Mouse (Mus musculus) thymus, adult 2 months (tissue): ENCODE measurements around the gene Dars. TPM values are rescaled to one million over a fixed set of nuclear protein-coding genes. Genes with fewer than 3 reads are reported as not detected.

Source experiments
- DNase-seq: peaks from one replicate; pipeline ENCODE4 v3.0.0; 2021
- H3K27ac ChIP-seq: fragments of 200-500 bp; 2 replicates; pipeline ENCODE4 v1.5.1; 2012; ENCODE audit warnings: low read length, control low read depth; ENCODE audit not compliant: control insufficient read depth, insufficient read depth
- H3K27me3 ChIP-seq: fragments of 200-500 bp; 2 replicates; pipeline ENCODE4 v1.6.1; 2012; ENCODE audit warnings: mild to moderate bottlenecking, low read length, moderate library complexity, mixed read lengths; ENCODE audit not compliant: control insufficient read depth, insufficient read depth
- H3K36me3 ChIP-seq: fragments of 200-500 bp; 2 replicates; pipeline ENCODE4 v1.6.1; 2012; ENCODE audit warnings: mild to moderate bottlenecking, low read length, moderate library complexity; ENCODE audit not compliant: control insufficient read depth, insufficient read depth
- H3K4me1 ChIP-seq: fragments of 200-500 bp; replicated peaks from 2 replicates; pipeline ENCODE4 v1.6.1; 2012; ENCODE audit warnings: low read length; ENCODE audit not compliant: control insufficient read depth, insufficient read depth
- H3K4me3 ChIP-seq: fragments of 200-500 bp; 2 replicates; pipeline ENCODE4 v1.5.1; 2012; ENCODE audit warnings: mild to moderate bottlenecking, low read length, control low read depth, moderate library complexity; ENCODE audit not compliant: control insufficient read depth, insufficient read depth
- CTCF ChIP-seq: fragments of 200-500 bp; IDR thresholded peaks from 2 replicates; pipeline ENCODE4 v1.5.1; 2012; ENCODE audit warnings: mild to moderate bottlenecking, control low read depth, low read length, moderate library complexity, borderline replicate concordance; ENCODE audit not compliant: control insufficient read depth, poor library complexity, insufficient read depth; ENCODE audit errors: extremely low read depth
- POLR2A ChIP-seq: fragments of 200-500 bp; IDR thresholded peaks from 2 replicates; pipeline ENCODE4 v1.6.1; 2012; ENCODE audit warnings: mild to moderate bottlenecking, low read length, control low read depth, moderate library complexity; ENCODE audit not compliant: control insufficient read depth, poor library complexity, insufficient read depth; ENCODE audit errors: extremely low read depth
- WGBS: fragments of 180-500 bp; shearing (Covaris S2); methylation state at CpG from one replicate; pipeline ENCODE4 v1.1.7; 2018; 5-methylcytosine and 5-hydroxymethylcytosine counted together
- polyA plus RNA-seq: library from polyadenylated mRNA; depleted of rRNA; stranded (reverse); fragments of >200 nt; gene quantifications from 2 replicates; pipeline ENCODE4 v1.2.3, GENCODE M21; 2012; rRNA removed

Dars gene
- 16.3 and 17.6 TPM in 2 replicates for polyA plus RNA-seq

DNA sequence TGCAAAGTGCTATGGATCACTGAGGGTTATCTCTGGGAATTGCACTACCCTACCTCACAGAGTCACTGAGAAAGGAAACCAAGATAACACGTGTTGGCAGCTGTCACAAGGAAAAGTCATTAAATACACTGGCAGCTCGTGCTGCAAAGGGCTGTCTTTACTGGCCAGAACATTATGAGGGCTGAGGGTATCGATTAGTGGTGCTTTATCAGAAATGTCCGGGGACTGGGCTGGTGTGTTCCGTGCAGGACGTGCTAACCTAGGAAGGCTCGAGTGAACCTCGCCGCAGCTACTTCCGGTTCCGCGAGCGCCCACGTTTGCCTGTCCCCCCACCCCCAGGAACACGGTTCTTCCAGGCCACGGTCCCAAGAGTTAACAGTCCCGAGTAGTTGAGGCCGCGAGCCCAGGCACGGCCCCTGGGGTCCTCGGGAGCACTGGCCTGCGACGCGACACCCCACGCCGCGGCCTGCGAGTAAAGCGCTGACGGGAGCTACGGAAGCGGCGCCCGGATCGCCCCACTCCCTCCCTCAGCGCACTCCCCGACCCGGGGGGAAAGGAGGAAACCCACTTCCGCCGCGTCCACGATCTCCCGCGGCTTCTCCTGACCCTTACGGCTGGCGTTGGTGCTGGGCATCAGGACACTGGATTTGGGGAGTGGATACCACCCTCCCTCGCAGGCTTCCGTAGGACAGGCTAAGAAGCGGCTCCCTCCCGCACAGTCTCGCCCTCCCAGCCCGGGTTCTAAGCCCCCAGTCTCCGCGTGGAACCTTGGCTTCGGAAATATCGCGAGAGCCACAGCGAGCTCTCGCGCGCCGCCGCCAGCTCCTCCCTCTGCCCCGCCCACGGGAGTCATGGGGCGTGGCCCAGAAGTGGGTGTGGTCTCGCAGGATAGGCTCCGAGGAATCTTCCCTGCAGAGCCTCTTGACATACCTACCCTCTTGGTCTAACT is at the start of gene Dars:
Gene Dars, minus strand, starts transcription at position 785 of the 949 bp plus-strand sequence.
- Histone ChIP-seq H3K27ac (peak within 1 kb of the TSS; percentile 73), H3K4me3 (peak within 1 kb of the TSS; percentile 85), H3K36me3 (0 out of 2 replicates have a peak, but pooled peaks cover 6% of the 10 kb centered on the region), H3K4me1 (0 out of 2 replicates have a peak, but pooled peaks cover 2% of the 10 kb centered on the region), H3K27me3 (no peaks in the 10 kb centered on the region)
- peak; percentile 95 for DNase-seq
- 0 out of 2 replicates have a peak, but pooled peaks have one; percentile 45 for TF ChIP-seq CTCF
- TF ChIP-seq POLR2A: peak; percentile 96
- WGBS: under 1% methylated on average over 67 of the region's 68 CpGs

DNA sequence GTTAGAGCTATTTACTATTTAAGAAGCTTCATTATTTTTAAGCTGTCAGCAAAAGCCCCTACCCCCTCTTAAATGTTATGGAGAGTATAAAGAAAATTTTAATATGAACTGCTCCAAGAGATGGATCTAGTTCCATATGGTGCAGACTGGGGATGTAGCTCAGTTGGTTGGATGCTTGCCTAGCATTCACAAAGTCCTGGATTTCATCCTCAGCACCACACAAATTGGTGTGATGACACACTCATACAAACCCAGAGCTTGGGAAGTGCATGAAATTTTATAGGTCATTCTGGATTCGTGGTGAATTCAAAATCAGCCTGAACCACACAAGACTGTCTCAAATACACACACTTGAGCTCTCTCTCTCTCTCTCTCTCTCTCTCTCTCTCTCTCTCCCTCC is 49.7 kb upstream of the Dars start:
- no peak overlapping the region for H3K27ac ChIP-seq
- no peaks in the 10 kb centered on the region; the same call in 1 of the 2 replicates for H3K4me1 ChIP-seq

DNA sequence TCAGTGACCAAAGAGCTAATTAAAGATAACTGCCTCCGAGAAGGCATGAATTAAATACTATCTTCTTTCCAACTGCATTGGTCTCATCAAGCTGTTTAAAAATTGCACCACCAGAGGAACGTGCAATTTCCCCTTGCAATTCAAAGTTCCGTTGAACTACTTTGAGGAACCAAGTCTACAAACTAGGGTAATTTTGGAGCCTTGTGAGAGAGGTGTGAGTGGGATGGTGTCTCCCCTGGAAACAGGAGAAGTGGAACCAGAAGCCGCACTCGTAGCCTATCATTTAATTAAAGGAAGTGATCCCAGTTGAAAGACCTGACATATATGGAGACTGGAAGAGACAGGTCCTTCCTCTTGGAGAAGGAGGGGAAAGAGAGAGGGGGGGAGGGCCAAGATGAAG is 46.3 kb upstream of the Dars start:
- H3K4me3 ChIP-seq: no peak overlapping the region
- 55% methylated on average over 5 of the region's 5 CpGs for WGBS
- no peaks in the 10 kb centered on the region for H3K36me3 ChIP-seq
- no peaks in the 10 kb centered on the region for H3K27me3 ChIP-seq
- H3K27ac ChIP-seq: no peak overlapping the region
- no peaks in the 10 kb centered on the region; the same call in 1 of the 2 replicates for H3K4me1 ChIP-seq
- TF ChIP-seq POLR2A: no peak
- TF ChIP-seq CTCF: no peak
- DNase-seq: no peak

More for the DNA sequence above, 49.7 kb upstream of the Dars start:
- Histone ChIP-seq H3K4me3 (no peak overlapping the region), H3K36me3 (no peaks in the 10 kb centered on the region), H3K27me3 (no peaks in the 10 kb centered on the region)
- WGBS: 72% methylated on average over 1 of the region's 1 CpGs
- no peak for DNase-seq
- no peak for TF ChIP-seq POLR2A
- TF ChIP-seq CTCF: no peak

DNA sequence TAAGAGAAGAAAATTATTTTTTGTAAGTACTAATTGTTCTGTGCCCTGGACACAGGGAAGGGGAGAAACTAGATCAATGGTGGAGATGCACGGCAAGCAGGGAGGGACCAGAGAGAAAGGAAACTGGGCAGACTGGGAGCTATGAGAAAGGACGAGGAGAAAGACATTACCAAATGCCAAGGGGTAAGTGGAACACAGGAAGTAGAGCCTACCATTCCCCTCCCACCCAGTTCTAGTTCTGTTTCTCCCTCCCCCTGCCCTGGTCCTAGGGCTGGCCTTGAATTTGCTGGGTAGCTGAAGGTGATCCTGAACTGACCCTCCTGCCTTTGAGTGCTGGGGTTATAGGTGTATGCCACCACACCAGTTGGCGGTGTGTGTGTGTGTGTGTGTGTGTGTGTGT is 45.2 kb upstream of the Dars start:
- TF ChIP-seq CTCF: no peak
- no peak for TF ChIP-seq POLR2A
- no peak for DNase-seq
- Histone ChIP-seq H3K36me3 (no peaks in the 10 kb centered on the region), H3K4me3 (no peak overlapping the region), H3K4me1 (no peaks in the 10 kb centered on the region; the same call in 1 of the 2 replicates), H3K27ac (no peak overlapping the region), H3K27me3 (no peaks in the 10 kb centered on the region)
- WGBS: 82% methylated on average over 3 of the region's 3 CpGs

DNA sequence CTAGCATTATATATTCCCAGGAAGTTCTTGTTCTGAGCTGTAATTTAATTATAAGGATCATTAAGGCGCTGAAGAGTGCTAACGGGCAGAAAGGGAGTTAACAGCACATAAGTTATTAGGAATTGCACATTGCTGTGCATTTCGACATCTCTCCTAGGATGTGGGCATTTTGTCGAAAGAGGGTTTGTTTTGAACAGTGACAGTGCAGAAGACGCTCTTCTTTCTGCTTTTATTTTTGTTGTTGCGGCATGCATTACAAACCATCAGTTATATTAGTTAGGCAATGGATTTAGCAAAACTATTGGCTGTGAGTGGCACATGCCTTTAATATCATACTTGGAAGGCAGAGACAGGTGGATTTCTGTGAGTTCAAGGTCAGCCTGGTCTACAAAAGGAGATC is 43.6 kb upstream of the Dars start:
- Histone ChIP-seq H3K36me3 (no peaks in the 10 kb centered on the region), H3K4me3 (no peak overlapping the region), H3K27ac (no peak overlapping the region), H3K27me3 (no peaks in the 10 kb centered on the region), H3K4me1 (no peaks in the 10 kb centered on the region; the same call in 1 of the 2 replicates)
- 97% methylated on average over 6 of the region's 6 CpGs for WGBS
- TF ChIP-seq POLR2A: no peak
- no peak for TF ChIP-seq CTCF
- DNase-seq: no peak

DNA sequence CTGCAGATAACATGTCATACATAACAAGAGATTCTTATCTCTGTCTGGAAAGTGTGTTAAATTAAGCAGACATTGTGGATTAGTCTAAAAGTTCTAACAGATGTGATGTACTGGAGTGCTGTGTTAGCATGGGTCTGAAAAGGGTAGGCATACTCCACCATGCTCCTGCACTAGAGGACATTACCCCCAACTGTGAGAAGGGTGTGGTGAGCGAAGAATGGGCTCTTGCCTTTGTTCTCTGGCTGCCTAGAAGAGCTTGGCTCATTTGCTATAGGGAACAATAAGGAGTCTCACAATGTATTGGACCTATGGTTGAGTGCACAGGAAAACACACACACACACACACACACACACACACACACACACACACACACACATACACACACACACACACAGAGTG is 42.3 kb upstream of the Dars start:
- Histone ChIP-seq H3K27me3 (no peaks in the 10 kb centered on the region), H3K36me3 (no peaks in the 10 kb centered on the region), H3K27ac (no peak overlapping the region), H3K4me3 (no peak overlapping the region), H3K4me1 (no peaks in the 10 kb centered on the region; the same call in 1 of the 2 replicates)
- TF ChIP-seq POLR2A (no peak), CTCF (no peak)
- no peak for DNase-seq
- 100% methylated on average over 1 of the region's 1 CpGs for WGBS
